Mouse (Mus musculus) lung, postnatal 0 days (tissue): Measurements from ENCODE around the gene Ckap5.

ENCODE experiments used
- CTCF ChIP-seq: IDR thresholded peaks from 2 replicates; pipeline ENCODE4 v1.5.1; 2016; ENCODE audit warnings: antibody characterized with exemption, mild to moderate bottlenecking
- EP300 ChIP-seq: IDR thresholded peaks from 2 replicates; pipeline ENCODE4 v1.6.1; 2016; ENCODE audit warnings: antibody characterized with exemption, mild to moderate bottlenecking, control low read depth

DNA sequence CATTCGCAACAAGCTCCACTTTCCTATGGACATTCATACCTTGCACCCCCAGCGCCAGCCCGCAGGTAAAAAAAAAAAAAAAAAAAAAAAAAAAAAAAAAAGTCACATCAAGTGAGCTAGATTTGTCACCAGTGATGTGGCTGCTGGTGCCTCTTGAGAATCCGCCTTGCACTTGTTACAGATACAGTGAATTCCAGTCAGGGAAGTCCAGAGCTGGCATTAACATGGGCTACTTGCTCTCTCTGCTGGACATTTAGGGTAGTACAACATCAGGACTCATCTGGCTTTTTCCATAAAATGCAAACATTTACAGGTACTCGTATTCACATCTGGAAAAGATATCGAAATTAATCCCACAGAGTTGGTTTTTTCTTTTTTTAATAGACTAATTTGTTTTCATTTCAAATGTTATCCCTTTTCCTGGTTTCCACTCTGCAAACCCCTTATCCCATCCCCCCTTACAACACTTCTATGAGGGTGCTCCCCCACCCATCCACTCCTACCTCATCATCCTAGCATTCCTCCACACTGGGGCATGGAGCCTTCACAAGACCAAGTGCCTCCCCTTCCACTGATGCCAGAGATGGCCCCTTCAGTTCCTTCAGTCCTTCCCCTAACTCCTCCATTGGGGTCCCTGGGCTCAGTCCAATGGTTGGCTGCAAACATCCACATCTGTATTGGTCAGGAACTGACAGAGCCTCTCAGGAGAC lies 45.6 kb upstream of the Ckap5 start:
- TF ChIP-seq CTCF (peak; percentile 89), EP300 (0 out of 2 replicates have a peak, but pooled peaks have one; percentile 22)
